Mouse (Mus musculus): ENCODE measurements at regions not wholly inside any gene's neighbourhood (a gene's known extent, or its start where the extent isn't known, plus 50 kb on each side); places are given as distances from the start of the nearest gene placed in this dataset.

DNA sequence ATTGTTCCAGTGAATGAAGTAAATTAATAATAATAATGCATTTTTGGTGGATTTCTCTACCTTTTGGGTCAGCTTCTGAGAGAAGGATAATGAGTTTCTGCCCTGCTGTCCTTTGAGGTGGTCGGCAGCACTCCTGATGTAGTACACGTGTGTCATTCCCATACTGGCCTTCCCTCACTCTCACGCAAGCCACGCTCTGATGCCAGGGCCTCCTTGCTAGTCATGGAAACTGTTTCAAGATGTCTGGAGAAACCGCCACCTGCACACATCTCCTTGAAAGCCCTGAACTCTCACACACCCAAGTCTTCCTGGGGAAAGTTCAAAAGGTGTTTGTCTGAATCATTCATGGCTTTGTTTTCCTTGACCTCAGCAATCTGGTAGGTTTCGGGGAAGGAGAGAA is 116.2 kb downstream of the Fam204a start:
- no peak for DNase-seq (ENCODE audit: low spot score)
- WGBS = 84% methylated on average over 6 of the region's 6 CpGs
- Histone ChIP-seq H3K36me3 (no peaks in the 10 kb centered on the region), H3K9me3 (replicated peaks) (no peaks in the 10 kb centered on the region), H3K27ac (replicated peaks) (no peak overlapping the region), H3K4me3 (no peak overlapping the region), H3K27me3 (ENCODE audit: low read depth, poor library complexity, severe bottlenecking) (no peaks in the 10 kb centered on the region), H3K4me1 (no peaks in the 10 kb centered on the region; the same call in 1 of the 2 replicates)

DNA sequence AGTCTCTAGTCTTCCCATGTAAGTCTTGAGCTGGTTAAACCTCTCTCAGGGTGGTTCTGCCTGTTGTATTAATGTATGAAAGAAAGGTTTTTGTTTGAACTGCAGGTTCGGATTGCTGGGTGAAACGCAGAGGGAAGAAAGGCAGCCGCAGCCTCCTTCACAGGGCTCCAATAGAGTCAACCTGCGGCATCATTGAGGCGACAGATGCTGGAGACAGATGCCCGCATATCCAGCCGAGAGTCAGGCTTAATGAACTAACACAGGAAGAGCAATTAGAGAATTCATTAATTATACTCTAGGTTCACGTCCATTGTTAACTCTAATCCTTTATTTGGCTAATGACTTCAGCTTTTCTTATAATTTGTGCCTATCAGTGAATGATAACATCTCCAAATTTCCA is 117.0 kb downstream of the Fam204a start:
- Histone ChIP-seq H3K4me3 (no peak overlapping the region), H3K27me3 (ENCODE audit: low read depth, poor library complexity, severe bottlenecking) (no peaks in the 10 kb centered on the region), H3K4me1 (no peaks in the 10 kb centered on the region; the same call in 1 of the 2 replicates), H3K36me3 (no peaks in the 10 kb centered on the region), H3K27ac (replicated peaks) (no peak overlapping the region), H3K9me3 (replicated peaks) (no peaks in the 10 kb centered on the region)
- 75% methylated on average over 8 of the region's 8 CpGs for WGBS
- no peak for DNase-seq (ENCODE audit: low spot score)

GRCm38 (mm10) chr19:60097915-60098314 is 128.6 kb downstream of the Fam204a start:
- no peaks in the 10 kb centered on the region for H3K4me1 ChIP-seq
- no peaks in the 10 kb centered on the region for H3K36me3 ChIP-seq
- H3K9me3 ChIP-seq (replicated peaks) = no peaks in the 10 kb centered on the region
- H3K27me3 ChIP-seq (ENCODE audit: low read depth, poor library complexity, severe bottlenecking) = no peaks in the 10 kb centered on the region
- WGBS = 77% methylated on average over 3 of the region's 3 CpGs
- H3K27ac ChIP-seq (replicated peaks) = no peak overlapping the region
- H3K4me3 ChIP-seq = no peak overlapping the region
- no peak for DNase-seq (ENCODE audit: low spot score)

- H3K4me3 ChIP-seq = no peak overlapping the region
- no peaks in the 10 kb centered on the region for H3K36me3 ChIP-seq
- 34% methylated on average over 3 of the region's 3 CpGs for WGBS
- no peaks in the 10 kb centered on the region for H3K27me3 ChIP-seq (ENCODE audit: low read depth, poor library complexity, severe bottlenecking)
- peaks cover 6% of the 10 kb centered on the region for H3K4me1 ChIP-seq
- DNase-seq (ENCODE audit: low spot score) = no peak
- no peak overlapping the region for H3K27ac ChIP-seq (replicated peaks)
- no peaks in the 10 kb centered on the region for H3K9me3 ChIP-seq (replicated peaks)
Measured at GRCm38 (mm10) chr19:60074986-60075385, 131.5 kb upstream of the Rab11fip2 start.

DNA sequence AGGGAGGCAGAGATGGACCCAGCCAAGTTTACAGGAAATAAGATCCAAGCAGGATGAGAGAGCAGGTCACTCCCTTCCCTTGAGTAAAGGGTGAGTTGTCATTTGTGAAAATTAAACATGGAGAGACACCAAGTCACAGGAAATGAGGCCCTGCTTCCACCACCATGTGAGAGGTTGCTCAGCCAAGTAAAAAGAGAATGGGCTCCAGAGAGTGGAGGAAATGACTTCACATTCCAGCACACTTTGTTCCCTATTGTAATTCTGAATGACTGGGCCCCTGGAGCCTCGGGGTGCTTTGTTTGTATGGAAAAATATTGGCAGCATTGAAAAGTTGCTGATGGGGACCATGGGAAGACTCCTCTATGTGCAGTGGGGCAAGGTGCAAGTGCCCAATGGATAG is 129.9 kb upstream of the Rab11fip2 start:
- H3K36me3 ChIP-seq = no peaks in the 10 kb centered on the region
- DNase-seq (ENCODE audit: low spot score) = no peak
- WGBS = 31% methylated on average over 1 of the region's 1 CpGs
- no peaks in the 10 kb centered on the region for H3K27me3 ChIP-seq (ENCODE audit: low read depth, poor library complexity, severe bottlenecking)
- H3K9me3 ChIP-seq (replicated peaks) = no peaks in the 10 kb centered on the region
- no peak overlapping the region for H3K4me3 ChIP-seq
- peaks cover 6% of the 10 kb centered on the region for H3K4me1 ChIP-seq
- no peak overlapping the region for H3K27ac ChIP-seq (replicated peaks)

DNA sequence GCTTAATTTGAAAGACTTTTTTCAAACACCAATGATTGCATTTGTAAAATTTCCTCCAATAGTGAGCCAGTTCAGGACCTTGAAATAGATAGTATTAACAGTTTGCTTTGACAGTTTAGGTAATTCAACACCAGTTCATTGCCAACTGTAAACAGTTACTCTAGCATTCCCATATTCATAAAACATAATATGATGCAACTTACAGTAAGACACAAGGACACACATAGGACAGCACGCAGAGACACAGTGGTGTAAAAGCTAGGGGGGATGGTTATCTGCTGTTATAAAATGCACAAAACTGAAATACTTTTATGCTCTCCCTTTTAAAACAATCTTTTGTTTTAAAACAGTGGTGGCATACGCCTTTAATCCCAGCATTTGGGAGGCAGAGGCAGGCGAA is 122.7 kb upstream of the Rab11fip2 start:
- Histone ChIP-seq H3K27ac (replicated peaks) (no peak overlapping the region), H3K4me1 (no peaks in the 10 kb centered on the region), H3K27me3 (ENCODE audit: low read depth, poor library complexity, severe bottlenecking) (no peaks in the 10 kb centered on the region), H3K36me3 (no peaks in the 10 kb centered on the region), H3K9me3 (replicated peaks) (no peaks in the 10 kb centered on the region), H3K4me3 (no peak overlapping the region)
- 90% methylated on average over 3 of the region's 3 CpGs for WGBS
- no peak for DNase-seq (ENCODE audit: low spot score)

DNA sequence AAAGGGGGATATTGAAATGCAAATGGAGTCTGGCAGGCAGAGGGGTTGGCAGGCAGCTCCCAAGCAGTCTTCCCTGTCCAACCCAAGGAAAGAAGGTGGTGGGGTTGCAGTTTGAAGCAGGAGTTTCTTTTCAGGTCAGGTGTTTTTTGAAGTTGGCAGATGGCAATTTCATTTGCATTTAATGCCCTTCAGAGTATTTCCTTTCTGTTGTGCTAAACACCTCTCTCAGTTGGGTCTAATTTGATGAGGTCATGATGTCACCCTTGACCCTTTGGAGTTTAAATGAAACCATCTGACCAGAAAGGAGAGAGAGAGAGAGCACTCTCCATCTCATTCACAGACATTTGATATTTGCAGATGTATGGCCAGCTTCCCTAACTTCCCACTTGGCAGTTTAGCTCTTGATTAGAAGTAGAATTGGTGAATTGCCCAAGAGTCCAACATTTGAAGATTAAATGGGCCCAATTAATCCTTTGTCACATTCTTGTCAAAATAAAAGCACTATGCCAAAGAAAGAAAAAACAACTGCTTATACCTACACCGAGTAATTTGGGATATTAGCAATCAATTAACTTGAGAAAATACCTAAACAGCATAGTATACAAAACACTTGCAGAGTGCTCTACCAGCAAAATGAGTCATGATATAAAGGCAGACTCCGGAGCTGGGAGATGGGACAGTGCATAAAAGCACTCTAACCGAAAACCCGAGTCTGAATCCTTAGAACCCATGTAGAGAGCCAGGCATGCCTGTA is 111.8 kb upstream of the Rab11fip2 start:
- no peak for DNase-seq (ENCODE audit: low spot score)
- H3K27me3 ChIP-seq (ENCODE audit: low read depth, poor library complexity, severe bottlenecking) = no peaks in the 10 kb centered on the region
- H3K36me3 ChIP-seq = no peaks in the 10 kb centered on the region
- H3K27ac ChIP-seq (replicated peaks) = no peak overlapping the region
- H3K9me3 ChIP-seq (replicated peaks) = no peaks in the 10 kb centered on the region
- peaks cover 12% of the 10 kb centered on the region for H3K4me1 ChIP-seq
- no peak overlapping the region for H3K4me3 ChIP-seq
- 82% methylated on average over 4 of the region's 4 CpGs for WGBS

GRCm38 (mm10) chr19:60051151-60051550 is 107.7 kb upstream of the Rab11fip2 start:
- H3K9me3 ChIP-seq (replicated peaks) = no peaks in the 10 kb centered on the region
- DNase-seq (ENCODE audit: low spot score) = no peak
- no peak overlapping the region for H3K4me3 ChIP-seq
- H3K4me1 ChIP-seq = peaks cover 20% of the 10 kb centered on the region
- H3K36me3 ChIP-seq = no peaks in the 10 kb centered on the region
- WGBS = 82% methylated on average over 9 of the region's 9 CpGs
- no peak overlapping the region for H3K27ac ChIP-seq (replicated peaks)
- peaks cover 4% of the 10 kb centered on the region; the same call in 1 of the 2 replicates for H3K27me3 ChIP-seq (ENCODE audit: low read depth, poor library complexity, severe bottlenecking)

GRCm38 (mm10) chr19:60040721-60041120 is 97.3 kb upstream of the Rab11fip2 start:
- Histone ChIP-seq H3K4me3 (no peak overlapping the region), H3K36me3 (no peaks in the 10 kb centered on the region), H3K27ac (replicated peaks) (no peak overlapping the region), H3K4me1 (no peaks in the 10 kb centered on the region), H3K9me3 (replicated peaks) (no peaks in the 10 kb centered on the region), H3K27me3 (ENCODE audit: low read depth, poor library complexity, severe bottlenecking) (no peaks in the 10 kb centered on the region)
- DNase-seq (ENCODE audit: low spot score) = no peak

GRCm38 (mm10) chr19:60032667-60033066 is 89.2 kb upstream of the Rab11fip2 start:
- WGBS = 87% methylated on average over 2 of the region's 2 CpGs
- Histone ChIP-seq H3K4me3 (no peak overlapping the region), H3K36me3 (no peaks in the 10 kb centered on the region), H3K9me3 (replicated peaks) (no peaks in the 10 kb centered on the region), H3K4me1 (no peaks in the 10 kb centered on the region), H3K27me3 (ENCODE audit: low read depth, poor library complexity, severe bottlenecking) (no peaks in the 10 kb centered on the region), H3K27ac (replicated peaks) (no peak overlapping the region)
- no peak for DNase-seq (ENCODE audit: low spot score)

DNA sequence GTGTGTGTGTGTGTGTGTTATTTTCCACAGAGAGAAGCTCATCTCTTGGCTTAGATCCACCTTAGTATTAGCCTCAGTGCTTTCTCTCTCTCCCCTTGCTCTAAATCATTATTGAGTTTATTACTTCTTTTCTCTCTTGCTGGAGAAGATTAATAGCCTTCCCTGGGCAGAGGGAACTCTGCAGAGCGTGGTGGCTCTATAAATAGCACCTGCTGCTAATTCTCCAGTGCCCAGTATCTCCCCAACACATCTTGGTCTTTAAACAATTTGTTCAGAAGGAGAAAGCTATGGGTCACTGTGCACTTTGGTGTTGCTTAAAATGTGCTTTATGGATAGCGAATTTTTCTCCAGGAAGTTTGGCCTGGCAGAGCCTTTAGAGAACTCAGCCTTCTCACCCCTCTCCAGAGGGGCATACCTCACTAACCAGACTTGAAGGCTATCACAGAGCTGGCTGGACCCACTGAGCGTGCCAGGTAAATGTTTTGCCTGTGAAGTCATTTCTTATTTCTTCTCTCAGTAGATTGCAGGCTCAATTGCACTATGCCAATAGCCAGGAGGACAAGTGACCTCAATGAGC is 86.8 kb upstream of the Rab11fip2 start:
- Histone ChIP-seq H3K36me3 (no peaks in the 10 kb centered on the region), H3K27me3 (ENCODE audit: low read depth, poor library complexity, severe bottlenecking) (no peaks in the 10 kb centered on the region), H3K27ac (replicated peaks) (no peak overlapping the region), H3K4me1 (no peaks in the 10 kb centered on the region), H3K4me3 (no peak overlapping the region), H3K9me3 (replicated peaks) (no peaks in the 10 kb centered on the region)
- 91% methylated on average over 3 of the region's 3 CpGs for WGBS
- DNase-seq (ENCODE audit: low spot score) = no peak

GRCm38 (mm10) chr19:60029720-60030119 is 86.3 kb upstream of the Rab11fip2 start:
- H3K4me3 ChIP-seq = no peak overlapping the region
- no peak for DNase-seq (ENCODE audit: low spot score)
- H3K27me3 ChIP-seq (ENCODE audit: low read depth, poor library complexity, severe bottlenecking) = no peaks in the 10 kb centered on the region
- H3K36me3 ChIP-seq = no peaks in the 10 kb centered on the region
- 86% methylated on average over 4 of the region's 4 CpGs for WGBS
- no peaks in the 10 kb centered on the region for H3K9me3 ChIP-seq (replicated peaks)
- no peak overlapping the region for H3K27ac ChIP-seq (replicated peaks)
- H3K4me1 ChIP-seq = no peaks in the 10 kb centered on the region

GRCm38 (mm10) chr19:60015614-60016300 is 72.3 kb upstream of the Rab11fip2 start:
- Histone ChIP-seq H3K27ac (replicated peaks) (no peak overlapping the region), H3K4me3 (no peak overlapping the region)
- DNase-seq (ENCODE audit: low spot score) = no peak

More at GRCm38 (mm10) chr19:60015614-60016300, 72.3 kb upstream of the Rab11fip2 start:
- 59% methylated on average over 12 of the region's 12 CpGs for WGBS
- Histone ChIP-seq H3K36me3 (no peaks in the 10 kb centered on the region), H3K27me3 (ENCODE audit: low read depth, poor library complexity, severe bottlenecking) (no peaks in the 10 kb centered on the region), H3K9me3 (replicated peaks) (no peaks in the 10 kb centered on the region), H3K4me1 (no peaks in the 10 kb centered on the region)

Measured in midbrain, embryonic 10.5 days (tissue).